Mouse (Mus musculus) leukemia stem cell, adult 10-12 weeks (primary cell): ENCODE results near the gene AY761184. TPM values are rescaled to one million over a fixed set of nuclear protein-coding genes. Genes with fewer than 3 reads are reported as not detected.

Source experiments
- polyA plus RNA-seq: library from polyadenylated mRNA; stranded (reverse); fragments of >175 nt; gene quantifications from 2 replicates; pipeline ENCODE4 v1.2.3, GENCODE M21; 2012; ENCODE audit warnings: low replicate concordance

Gene AY761184
- not detected in 2 replicates for polyA plus RNA-seq

DNA sequence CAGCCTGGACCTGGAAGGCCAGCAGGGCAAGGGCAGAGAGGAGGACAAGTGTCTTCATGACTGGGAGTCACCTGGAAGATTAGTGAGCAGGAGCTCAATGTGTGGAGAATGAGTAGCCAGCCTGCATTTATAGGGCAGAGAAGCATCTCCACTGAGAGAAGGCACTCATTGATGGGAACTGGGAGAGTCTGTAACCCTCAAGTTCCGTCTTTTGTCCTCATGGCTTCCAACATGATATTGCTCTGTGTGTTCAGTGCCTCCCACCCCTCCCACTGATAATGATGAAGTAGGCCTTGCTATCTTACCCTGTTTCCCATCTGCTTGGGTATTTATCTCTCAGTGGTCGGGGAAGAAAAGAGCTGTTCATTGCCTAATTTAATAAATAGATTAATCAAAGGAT lies at the start of gene AY761184:
Gene AY761184, minus strand, starts transcription at position 101 of the 400 bp plus-strand sequence.

DNA sequence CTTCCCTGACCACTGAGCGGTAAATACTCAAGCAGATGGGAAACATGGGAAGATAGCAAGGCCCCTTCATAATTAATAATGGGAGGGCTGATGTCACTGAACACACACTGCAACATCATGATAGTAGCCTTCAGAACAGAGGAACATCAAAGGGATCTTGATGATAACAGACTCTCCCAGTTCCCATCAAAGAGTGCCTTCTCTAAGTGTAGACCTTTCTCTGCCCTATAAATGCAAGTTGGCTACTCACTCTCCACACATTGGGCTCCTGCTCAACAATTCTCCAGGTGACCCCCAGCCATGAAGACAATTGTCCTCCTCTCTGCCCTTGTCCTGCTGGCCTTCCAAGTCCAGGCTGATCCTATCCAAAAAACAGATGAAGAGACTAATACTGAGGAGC lies 37.9 kb downstream of the AY761184 start, which contains the start of gene Defa34:
Gene Defa34, plus strand, starts transcription at position 301 of the 400 bp plus-strand sequence.

DNA sequence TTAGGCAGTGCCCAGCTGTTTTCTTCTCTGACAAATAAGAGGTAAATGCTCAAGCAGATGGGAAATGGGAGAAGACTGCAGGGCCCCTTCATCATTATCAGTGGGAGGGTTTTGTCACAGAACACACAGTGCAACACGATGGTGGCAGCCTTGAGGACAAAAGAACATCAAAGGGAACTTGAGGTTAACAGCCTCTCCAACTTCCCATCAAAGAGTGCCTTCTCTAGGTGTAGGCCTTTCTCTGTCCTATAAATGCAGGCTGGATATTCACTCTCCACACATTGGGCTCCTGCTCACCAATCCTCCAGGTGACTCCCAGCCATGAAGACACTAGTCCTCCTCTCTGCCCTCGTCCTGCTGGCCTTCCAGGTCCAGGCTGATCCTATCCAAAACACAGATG lies 48.0 kb downstream of the AY761184 start, which contains the start of gene Defa17:
Gene Defa17, plus strand, starts transcription at position 301 of the 400 bp plus-strand sequence.

Other genes starting within 250 kb of the AY761184 start
- gene Gm7849, start 247.1 kb downstream of the AY761184 start, polyA plus RNA-seq = not detected in 2 replicates
- not detected in 2 replicates for gene Defa20, start 194.4 kb downstream of the AY761184 start, polyA plus RNA-seq
- gene Defa32, start 174.6 kb downstream of the AY761184 start, polyA plus RNA-seq = not detected in 2 replicates
- not detected in 2 replicates for gene Defa37, start 138.3 kb downstream of the AY761184 start, polyA plus RNA-seq
- gene Defa28, start 120.6 kb downstream of the AY761184 start, polyA plus RNA-seq = not detected in 2 replicates
- gene Gm7861, start 109.1 kb downstream of the AY761184 start, polyA plus RNA-seq = not detected in 2 replicates
- not detected in 2 replicates for gene Defa26, start 85.5 kb downstream of the AY761184 start, polyA plus RNA-seq
- gene Defa17, start 47.9 kb downstream of the AY761184 start, polyA plus RNA-seq = not detected in 2 replicates
- gene Defa34, start 37.8 kb downstream of the AY761184 start, polyA plus RNA-seq = not detected in 2 replicates
- not detected in 2 replicates for gene Defa24, start 30.8 kb upstream of the AY761184 start, polyA plus RNA-seq
- not detected in 2 replicates for gene Defb50, start 119.9 kb upstream of the AY761184 start, polyA plus RNA-seq
- gene Defb2, start 136.3 kb upstream of the AY761184 start, polyA plus RNA-seq = not detected in 2 replicates
- gene Defb10, start 155.3 kb upstream of the AY761184 start, polyA plus RNA-seq = not detected in 2 replicates
- not detected in 2 replicates for gene Defb9, start 181.8 kb upstream of the AY761184 start, polyA plus RNA-seq
- gene Defb11, start 202.8 kb upstream of the AY761184 start, polyA plus RNA-seq = not detected in 2 replicates
- gene Defb15, start 229.1 kb upstream of the AY761184 start, polyA plus RNA-seq = not detected in 2 replicates
- not detected in 2 replicates for gene Defb35, start 234.7 kb upstream of the AY761184 start, polyA plus RNA-seq
- not detected in 2 replicates for gene Defb13, start 243.1 kb upstream of the AY761184 start, polyA plus RNA-seq